Mouse (Mus musculus): ENCODE data around the gene Scamp4.
"Not testable (repeated sequence)": the region's sequence is repeated elsewhere in the genome, so short reads cannot be mapped to it uniquely, and the experiment has no call there.

The Scamp4 gene

DNA sequence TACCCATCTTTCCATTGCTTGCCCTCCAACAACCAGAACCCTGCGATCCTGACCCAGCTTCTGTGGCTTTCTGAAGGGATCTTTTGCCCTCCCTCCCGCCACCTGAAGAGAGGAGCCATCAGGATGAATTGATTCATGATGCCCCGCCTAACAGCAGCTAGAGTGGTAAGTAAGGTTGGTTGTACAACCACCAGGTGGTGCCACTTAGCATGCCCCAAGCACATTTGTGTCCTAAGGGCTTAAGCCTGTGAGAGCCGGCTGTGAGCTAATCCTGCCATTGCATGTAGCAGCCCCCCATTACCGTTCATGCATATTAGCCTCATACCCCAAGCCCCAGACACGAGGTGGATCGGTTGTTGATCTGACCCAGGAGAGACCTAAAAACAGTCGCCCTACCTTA, 23.8 kb upstream of the Scamp4 start:
- peak; percentile 54 for DNase-seq

DNA sequence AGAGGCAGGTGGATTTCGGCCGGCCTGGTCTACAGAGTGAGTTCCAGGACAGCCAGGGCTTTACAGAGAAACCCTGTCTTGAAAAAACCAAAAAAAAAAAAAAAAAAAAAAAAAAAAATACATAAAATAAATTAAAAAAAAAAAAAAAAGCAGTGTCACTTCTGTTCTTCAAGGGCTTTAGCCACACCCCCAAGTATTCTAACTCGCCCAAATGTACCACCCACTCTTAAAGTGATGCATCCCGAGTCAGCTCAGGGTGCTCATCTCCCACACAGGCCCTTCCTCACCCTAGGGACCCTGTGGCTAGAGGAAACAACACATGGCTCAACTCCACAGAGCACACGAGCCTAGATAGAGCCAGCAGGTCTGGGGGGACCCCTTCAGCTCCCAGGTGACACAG, 19.6 kb upstream of the Scamp4 start:
- DNase-seq = peak; percentile 14

DNA sequence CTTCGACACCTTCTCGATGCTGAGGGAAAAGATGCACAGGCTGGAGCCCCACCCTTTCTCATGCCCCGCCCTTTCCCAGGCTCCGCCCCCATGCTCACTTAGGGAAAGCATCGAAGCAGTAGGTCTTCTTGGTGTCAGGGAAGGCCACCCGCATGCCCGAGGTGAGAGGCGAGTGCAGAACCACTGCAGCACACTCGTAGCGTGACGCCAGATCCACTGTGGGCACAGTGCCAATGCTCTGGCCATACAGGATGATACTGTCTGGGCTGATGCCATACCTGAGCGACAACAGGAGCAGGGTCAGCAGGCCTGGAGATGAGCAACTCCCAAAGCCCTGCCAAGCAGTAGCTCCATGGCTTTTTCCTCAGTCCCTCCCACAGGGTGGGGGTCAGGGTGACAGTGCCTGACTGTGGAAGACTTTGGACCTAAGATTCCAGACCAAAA, 18.6 kb upstream of the Scamp4 start:
- no peak for DNase-seq

DNA sequence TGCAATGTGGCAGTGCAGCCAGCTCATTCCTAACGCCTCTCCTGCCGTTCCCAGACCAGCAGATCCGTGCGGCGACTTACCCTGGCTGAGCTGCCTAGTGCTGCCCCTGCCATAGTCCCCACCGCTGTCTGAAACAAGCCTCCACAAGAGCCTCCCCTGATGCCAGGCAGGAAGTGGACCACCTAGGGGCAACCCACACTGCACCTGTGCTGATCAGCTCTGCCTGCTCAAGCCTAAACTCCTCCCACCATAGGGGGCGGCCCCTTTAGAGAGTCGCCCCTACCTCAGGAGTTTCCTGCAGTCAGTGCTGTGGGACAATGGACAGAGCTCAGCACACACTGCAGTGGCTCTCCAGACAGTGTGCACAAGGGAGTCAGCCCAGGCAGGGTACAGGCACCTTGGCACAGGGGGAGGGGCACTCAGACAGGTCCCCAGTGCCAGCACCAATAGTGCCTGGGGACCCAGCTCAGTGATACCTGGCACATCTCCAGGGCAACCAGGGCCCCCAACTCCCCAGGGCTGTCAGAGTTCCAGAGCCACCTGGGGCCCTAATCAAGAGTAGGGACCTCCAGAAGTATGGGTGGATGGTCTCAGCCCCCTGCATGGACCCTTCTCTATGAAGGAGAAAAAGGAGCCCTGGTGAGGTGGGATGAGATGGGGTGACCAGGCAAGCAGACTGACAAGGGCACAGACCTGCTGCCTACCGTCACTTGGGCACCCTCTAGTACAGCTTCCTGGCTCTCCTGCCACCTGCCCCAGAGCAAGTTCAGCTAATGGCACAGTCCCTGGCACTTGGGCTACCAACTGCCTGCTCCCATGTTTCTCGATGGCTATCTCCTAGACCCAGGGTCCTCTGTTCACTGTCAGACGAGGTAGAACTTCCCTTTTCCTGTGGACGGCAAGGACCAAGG, 17.8 kb upstream of the Scamp4 start:
- DNase-seq = peak; percentile 19

DNA sequence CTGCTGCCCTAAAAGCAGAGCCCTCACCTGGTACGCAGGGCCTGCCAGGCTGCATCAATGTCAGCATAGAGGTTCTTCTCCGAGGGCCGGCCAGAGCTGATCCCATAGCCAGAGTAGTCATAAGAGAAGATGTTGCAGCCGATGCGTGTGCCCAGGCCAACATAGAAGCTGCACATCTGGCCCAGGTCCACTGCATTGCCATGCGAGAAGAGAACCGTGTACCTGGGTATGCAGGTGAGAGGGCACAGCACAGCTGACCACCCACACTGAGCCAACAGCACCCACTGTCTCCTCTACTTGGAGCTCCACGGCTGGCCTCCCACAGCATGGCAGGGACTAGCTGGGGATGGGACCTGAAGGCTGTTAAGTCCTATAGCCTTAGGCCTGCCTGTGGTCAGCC, 17.1 kb upstream of the Scamp4 start:
- DNase-seq = peak; percentile 15

DNA sequence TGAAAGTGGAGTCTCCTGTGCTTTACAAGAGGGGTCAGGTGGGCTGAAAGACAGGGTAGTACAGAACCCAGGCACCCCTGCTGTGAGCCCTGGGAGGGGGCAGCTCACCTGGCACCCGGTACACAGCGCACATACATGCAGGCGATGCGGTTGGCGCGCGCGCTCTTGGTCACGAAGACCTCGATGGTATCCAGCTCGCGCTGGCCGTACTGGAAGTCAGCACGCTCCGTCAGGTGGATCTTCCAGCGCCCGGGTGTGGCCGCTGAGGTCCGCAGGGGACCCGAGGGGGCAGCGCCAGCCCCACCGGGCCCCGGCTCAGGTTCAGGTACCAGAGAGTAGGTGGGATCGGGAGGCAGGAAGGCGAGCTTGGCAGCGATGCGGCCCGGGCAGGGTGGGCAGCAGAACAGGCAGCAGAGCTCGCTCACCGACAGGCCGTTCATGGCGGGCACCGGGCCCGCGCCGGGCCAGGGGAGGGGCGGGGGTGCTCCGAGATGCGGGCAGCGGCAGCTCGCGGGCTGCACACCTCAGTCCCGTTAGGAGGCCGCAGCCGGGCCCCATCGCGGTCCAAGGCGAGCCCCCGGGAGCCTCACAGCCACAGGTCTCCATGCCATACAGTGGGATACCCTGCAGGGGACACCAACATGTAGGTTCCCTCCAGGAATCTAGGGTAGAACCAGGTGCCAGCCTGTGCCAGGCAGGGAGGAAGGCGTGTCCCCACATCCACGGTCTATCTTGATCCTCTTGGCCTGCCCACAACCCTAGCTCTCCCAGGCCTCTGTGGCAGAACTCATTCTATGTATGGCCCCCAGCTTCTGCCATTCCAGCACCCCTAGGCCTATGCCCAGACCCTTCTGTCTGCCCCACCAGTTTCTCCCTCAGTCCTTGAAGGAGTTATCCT, 16.0 kb upstream of the Scamp4 start:
- no peak for DNase-seq

DNA sequence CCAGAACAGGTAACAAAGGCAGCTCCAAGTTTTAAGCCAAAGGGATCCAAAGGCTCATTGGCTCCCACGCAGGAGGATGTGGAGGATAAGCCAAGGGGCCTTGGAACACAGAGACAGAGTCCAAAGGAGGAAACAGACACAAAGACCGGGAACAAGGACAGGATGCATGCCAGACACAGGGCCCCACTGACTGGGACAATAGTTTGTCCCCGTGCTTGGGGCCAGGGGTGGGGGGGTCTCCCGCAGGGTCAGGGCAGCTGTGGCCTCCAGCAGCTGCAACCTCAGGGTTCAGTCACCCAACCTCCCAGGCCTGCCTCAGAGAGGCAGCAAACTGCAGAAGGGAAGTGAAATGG, 15.4 kb upstream of the Scamp4 start:
- DNase-seq = peak; percentile 47

DNA sequence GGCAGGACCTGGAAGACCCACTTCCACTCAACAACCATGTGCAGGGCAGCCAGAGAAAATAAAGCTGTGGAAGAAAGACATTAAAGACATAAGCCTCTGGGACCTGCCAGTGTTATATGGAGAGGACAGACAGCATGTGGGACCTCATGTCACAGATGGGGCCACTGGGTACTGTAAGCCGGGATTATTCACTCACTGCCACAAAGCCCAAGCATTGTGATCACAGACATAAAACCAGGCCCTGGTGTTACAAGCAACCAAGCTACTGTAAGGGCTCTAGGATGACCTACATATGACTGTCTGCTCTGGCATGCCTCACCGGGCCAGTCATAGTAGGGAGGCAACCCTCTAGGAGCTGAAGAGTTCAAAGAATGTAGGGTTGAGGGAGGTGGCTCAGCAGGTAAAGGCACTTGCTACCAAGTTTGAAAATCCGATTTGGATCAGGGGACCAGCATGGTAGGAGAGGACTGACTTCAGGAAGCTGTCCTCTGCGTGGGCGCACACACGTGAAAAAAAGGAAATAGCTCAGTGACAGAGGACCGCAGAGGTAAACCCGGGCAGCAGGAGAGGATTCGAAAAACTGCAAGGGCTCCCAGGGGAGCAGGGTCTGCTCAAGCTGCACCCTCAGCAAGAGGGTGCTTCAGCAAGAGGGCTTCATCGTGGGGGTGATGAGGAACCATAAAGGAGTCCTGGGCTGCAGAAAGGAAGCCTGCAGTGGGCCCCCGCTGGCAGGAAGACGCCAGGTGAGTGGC, 13.4 kb upstream of the Scamp4 start:
- peak; percentile 47 for DNase-seq

DNA sequence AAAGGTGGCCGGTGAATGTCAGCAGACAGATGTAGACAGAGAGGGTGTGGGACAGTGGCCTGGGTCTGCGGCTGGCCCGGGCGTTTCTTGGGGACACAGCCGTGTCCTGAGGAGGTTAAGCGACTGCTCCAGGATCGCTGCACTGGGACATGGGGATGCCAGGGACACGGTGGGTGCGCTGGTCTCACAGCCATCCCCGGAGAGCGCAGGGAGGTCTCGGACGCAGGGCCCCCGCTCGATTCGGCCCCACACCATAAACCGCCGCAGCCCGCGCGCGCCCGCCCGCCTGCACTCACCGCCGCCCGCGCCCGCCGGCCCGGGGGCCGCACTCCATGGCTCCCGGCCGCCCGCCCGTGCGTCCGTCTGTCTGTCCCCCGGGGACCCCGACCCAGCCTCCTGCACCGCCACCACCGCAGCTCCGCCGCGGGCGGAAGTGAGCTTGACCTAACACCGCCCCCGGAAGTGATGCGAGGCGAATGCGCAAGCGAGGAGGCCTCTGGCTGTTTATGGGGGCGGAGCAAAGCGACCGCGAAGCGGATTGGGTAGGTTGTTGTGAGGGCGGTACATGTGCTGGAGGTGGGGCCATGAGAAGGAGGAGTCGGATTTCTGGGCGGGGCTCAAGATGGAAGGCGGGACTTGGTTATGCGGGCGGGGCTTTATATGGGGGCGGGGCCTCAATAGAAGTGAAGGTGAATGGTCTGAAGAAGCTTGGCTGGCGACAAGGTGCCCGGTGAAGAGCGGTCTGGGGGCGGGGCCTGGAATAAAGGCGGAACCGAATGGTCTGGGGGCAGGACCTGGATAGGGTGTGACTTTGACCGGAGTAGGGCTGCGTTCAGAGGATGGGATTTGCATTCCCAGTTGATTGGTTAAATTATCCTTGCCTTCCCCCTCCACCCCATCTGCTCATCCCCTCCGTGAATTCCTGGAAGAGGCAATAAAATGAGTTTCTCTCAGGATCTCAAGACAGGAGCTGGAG, 12.5 kb upstream of the Scamp4 start, which contains the start of gene Abhd17a:
Gene Abhd17a (minus strand): TSS at position 463 of the 976 bp plus-strand sequence.
- peak; percentile 98 for DNase-seq

DNA sequence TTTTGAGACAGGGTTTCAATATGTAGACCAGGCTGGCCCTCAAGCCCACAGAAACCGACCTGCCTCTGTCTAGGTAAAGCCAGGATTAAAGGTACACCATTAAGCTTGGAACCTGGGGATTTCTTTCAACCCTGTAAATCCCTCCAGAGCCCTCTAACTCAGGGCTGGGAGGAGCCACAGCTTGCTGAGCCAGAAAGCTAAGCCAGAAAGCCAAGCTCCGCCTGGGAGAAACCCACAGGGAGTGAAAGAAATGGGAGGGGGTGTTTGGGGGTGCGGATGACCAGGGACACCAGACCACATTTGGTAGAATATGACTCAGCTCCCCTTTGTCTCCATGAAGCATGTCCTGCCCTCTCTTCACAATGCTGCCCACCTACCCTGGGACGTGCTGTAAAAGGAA, 6.4 kb upstream of the Scamp4 start:
- DNase-seq = no peak

DNA sequence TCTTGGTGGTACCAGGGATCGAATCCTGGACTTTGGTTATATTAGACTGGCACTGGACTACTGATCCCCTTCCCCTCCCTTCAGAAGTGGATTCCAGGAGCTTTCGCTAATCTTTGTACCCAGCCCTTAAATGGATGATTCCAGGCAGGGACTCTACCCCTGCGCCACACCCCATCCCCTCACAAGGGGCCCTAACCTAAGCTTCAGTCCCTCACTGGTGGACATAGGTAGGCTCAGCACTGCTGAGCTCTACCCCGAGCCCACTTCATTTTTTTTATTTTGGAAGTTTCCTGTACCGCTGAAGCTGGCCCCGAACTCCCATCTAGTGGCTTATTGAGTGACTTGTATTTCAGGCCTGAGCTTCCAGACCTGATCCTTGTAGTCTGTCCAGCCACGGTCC, 692 bp downstream of the Scamp4 start:
- no peak for DNase-seq

DNA sequence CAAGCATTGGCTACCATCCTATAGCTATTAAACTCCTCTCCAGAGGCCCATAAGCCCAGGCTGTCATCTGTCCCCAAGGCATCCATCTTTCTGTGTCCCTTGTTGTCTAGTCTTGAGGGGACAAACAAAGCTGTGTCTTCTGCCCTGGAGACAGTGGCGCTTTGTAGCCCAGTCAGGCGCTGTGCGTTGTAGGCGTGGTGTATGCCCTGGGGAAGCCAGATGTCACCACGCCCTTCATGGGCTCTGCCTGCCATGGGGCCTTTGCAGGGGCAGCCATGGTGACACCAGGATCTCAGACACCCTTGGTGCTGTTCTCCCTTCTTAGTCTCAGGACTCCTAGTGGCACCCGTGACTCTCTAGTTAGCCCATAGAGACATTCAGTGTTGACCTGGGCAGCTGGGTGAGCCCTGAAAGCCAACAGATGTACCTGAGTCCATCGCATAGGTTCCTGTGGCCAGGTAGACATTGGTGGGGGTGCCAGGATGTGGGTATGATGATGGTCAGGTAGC, 1.4 kb downstream of the Scamp4 start:
- DNase-seq = peak; percentile 77

DNA sequence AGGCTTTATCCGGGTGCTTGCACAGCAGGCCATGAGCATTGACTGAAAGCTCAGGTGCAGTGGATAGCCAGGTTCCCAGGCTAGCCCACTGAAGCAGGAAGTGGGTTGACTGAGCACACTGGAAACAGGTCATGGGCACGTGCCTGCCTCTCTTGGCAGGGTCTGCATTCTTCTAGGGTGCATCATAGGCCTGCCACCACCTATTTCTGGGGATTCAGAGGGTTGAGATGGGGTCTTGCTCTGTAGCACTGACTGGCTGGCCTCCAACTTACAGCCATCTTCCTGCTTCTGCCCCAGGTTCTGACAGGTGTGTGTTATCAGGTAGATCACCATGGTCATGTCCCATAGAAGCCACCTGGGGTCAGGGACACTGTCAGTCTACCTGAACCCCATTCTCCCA, 2.3 kb downstream of the Scamp4 start:
- DNase-seq = peak; percentile 18

DNA sequence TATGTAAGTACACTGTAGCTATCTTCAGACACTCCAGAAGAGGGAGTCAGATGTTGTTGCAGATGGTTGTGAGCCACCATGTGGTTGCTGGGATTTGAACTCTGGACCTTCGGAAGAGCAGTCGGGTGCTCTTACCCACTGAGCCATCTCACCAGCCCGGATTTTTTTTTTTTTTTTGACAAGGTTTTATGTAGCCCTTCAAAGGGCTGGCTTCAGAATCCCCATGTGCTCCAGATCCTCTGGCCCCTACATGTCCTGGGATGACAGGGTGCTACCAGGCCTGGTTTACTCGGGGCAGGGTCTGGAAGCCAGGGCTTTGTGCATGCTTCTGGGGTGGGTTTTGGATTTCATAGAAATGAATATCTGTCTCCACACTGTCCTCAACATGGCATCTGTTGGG, 3.0 kb downstream of the Scamp4 start, which contains the start of gene Gm49322:
Gene Gm49322 (plus strand): TSS at position 301 of the 400 bp plus-strand sequence.
- not testable (repeated sequence) for DNase-seq

DNA sequence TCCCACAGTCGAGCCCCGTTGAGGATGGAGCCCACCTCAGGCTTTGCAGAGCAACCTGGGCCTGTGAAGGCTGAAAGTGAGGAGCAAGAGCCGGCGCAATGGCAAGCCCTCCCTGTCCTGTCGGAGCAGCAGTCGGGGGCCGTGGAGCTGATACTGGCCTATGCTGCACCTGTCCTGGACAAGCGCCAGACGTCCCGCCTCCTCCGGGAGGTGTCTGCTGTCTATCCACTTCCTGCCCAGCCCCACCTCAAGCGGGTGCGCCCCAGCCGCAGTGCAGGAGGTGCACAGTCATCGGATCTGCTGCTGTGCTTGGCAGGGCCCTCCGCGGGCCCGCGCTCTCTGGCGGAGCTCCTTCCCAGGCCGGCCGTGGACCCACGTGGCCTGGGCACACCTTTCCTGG, 3.6 kb downstream of the Scamp4 start:
- no peak for DNase-seq

DNA sequence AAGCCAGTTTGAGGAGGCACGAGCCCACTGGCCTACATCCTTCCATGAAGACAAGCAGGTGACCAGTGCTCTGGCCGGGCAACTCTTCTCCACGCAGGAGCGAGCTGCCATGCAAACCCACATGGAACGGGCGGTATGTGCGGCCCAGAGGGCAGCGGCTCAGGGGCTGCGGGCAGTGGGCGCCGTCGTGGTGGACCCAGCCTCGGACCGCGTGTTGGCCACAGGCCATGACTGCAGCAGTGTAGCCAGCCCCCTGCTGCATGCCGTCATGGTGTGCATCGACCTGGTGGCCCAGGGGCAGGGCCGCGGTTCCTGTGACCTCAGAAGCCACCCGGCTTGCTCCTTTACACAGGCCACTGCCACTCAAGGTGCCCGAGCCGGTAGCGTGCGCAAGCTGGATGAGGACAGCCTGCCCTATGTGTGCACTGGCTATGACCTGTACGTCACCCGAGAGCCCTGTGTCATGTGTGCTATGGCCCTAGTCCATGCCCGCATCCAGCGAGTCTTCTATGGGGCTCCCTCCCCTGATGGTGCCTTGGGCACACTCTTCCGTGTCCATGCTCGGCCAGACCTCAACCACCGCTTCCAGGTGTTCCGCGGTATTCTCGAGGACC, 4.2 kb downstream of the Scamp4 start:
- no peak for DNase-seq

DNA sequence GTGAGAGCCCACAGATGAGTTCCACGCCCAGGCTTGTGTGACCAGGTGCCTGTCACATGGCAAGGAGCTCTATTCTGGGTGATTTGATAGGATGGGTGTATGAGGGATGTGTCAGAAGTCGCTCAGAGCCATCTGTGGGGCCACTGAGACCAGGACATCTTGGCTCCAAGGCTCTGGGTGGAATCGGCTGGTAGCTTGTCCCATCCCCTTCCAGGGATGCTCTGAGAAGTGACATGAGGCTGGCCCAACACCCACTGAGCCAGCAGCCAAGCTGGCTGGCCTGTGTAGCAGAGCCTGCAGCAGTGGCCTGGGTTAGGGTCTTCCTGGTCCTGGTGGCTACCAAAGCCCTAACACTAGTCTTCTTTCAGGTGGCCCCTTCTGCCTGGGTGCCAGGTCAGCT, 5.8 kb downstream of the Scamp4 start:
- no peak for DNase-seq

DNA sequence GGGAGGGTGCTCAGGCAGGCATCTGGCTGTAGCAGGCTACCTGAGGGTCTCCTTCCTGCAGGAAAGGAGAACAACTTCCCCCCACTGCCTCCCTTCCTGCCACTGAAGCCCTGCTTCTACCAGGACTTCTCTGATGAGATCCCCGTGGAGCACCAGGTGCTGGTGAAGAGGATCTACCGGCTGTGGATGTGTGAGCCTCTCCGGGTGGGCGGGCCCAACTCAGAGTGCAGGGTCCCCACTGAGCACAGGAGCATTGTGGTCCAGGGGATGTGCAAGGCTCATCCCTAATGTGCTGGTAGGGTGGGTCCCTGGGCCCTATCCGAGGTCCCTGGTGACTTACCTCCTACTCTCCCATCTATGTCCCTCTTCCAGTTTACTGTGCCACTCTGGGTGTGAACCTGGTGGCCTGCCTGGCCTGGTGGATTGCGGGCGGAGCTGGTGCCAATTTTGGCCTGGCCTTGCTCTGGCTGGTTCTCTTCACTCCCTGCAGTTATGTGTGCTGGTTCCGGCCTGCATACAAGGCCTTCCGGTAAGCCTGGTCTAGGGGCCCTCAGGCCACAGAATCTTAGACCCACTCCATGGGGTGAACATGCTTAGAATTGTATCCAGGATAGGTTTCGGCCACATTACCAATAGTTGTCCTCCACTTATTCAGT, 6.7 kb downstream of the Scamp4 start:
- no peak for DNase-seq

DNA sequence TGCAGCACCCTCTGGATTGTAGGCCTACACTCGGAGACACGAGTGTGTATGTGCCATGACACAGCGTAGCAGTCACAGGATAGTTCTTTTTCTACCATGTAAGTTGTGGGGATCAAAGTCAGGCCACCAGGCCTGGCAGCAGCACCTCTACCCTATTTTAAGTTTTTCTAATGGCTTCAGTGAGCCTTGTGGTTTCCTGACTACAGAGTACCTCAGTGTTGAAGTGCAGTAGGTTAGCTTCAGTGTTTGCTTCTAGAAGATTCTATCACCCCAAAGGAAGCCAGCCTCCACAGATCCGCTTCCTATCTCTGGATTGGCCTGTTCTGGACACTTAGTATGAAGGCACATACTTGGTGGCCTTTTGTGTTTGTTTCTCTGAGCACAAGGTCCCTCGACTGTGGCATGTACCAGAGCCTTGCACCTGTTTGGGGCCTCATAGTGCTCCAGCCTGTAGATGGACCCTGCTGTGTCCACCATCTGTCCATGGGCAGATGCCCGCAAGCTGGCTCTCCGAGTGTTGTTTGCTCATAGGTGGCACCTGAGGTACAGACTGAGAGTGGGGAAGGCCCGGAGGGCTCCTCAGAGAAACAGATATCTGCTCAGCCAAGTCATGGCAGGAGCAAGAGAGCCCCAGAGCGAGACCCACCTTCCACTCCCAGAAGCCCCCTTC, 7.6 kb downstream of the Scamp4 start:
- no peak for DNase-seq

DNA sequence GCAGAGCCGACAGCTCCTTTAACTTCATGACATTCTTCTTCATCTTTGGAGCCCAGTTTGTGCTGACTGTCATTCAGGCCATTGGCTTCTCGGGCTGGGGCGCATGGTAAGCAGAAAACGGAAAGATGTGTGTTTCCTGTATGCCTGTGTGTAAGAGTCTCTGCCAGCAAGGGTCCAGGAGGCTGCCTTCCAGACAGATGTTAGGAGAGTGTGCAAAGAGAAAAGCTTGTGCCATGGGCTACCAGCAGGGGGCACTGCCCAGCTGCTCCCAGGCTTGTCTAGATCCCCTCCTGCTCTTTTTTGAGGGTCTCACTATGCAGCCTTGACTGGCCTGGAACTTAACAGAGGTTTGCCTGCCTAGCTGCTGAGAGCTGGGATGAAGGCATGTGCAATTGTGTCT, 8.4 kb downstream of the Scamp4 start:
- DNase-seq = no peak
